Mouse (Mus musculus): Measurements from ENCODE around the gene Myom3. TPM values are rescaled to one million over a fixed set of nuclear protein-coding genes. Genes with fewer than 3 reads are reported as not detected.

Gene Myom3
- polyA plus RNA-seq, 2 experiments, result 5.0 to 12.7 TPM

DNA sequence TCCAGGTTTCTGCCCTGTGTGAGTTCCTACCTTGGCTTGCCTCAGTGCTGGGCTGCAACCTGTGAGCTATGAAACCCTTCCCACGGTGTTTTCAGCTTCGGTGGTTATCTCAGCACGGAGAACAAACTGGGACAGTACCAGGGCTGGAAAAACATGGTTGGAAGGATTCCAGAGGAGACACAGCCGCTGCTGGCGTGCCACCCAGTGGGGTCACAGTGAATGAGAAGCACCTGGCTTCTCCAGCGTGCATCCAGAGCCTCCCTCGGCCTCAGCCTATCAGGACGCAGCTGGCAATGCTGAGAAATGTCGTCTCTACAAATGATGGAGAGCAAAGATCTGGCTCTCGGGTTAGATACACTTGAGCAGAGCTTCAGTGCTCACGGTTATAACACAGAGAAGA, 33.1 kb upstream of the Myom3 start:
- H3K4me3 ChIP-seq (replicated peaks; ENCODE audit: low read length), result no peak overlapping the region
- H3K27me3 ChIP-seq (ENCODE audit: control insufficient read depth, insufficient read depth, low read length), result no peaks in the 10 kb centered on the region
- H3K36me3 ChIP-seq (ENCODE audit: control insufficient read depth, insufficient read depth, low read length), result no peaks in the 10 kb centered on the region
- DNase-seq (ENCODE audit: low spot score) (no peak), ATAC-seq (ENCODE audit: low FRiP score, low read depth) (no peak)
- H3K4me1 ChIP-seq (ENCODE audit: control insufficient read depth, insufficient read depth, low read length), result 0 out of 2 replicates have a peak, but pooled peaks cover 2% of the 10 kb centered on the region
- 70% methylated on average over 11 of the region's 11 CpGs for WGBS
- no peak for TF ChIP-seq POLR2A (IDR thresholded peaks at IDR 0.05; ENCODE audit: borderline replicate concordance, extremely low read depth, insufficient read depth, insufficient read length)
- H3K27ac ChIP-seq (replicated peaks; ENCODE audit: low read depth, low read length), result no peak overlapping the region
- H3K4me2 ChIP-seq (replicated peaks; ENCODE audit: low read depth, low read length, severe bottlenecking), result no peak overlapping the region
- no peak overlapping the region for H3K9ac ChIP-seq (ENCODE audit: low read depth, low read length, severe bottlenecking)
- 0 out of 2 replicates have a peak, but pooled peaks cover 5% of the 10 kb centered on the region for H3K9me3 ChIP-seq (ENCODE audit: control insufficient read depth, low read length)

DNA sequence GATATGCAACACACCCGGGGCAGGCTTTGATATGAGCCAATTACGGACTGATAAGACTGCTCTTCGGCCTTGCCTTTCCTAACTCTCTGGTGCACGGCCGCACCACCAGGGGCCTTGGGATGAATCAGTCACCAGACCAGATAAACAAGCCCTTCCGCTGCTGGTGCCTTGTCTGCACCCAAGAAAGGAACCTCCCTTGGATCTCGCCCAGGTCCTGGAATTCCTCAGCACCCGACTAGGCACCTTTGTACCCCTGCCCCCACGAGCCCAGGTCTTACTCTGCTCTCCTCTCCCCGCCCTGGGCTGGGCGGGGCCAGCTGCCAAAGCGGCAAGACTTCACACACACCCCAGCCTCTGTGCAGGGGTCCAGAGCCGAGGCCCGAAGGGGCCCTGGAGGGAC, 31.7 kb upstream of the Myom3 start, which contains the start of gene Il22ra1:
Gene Il22ra1, plus strand, starts transcription at position 356 of the 400 bp plus-strand sequence.
- Histone ChIP-seq H3K4me3 (replicated peaks; ENCODE audit: low read length) (no peak within 1 kb of the TSS), H3K4me1 (ENCODE audit: control insufficient read depth, insufficient read depth, low read length) (0 out of 2 replicates have a peak, but pooled peaks cover 2% of the 10 kb centered on the region), H3K9ac (ENCODE audit: low read depth, low read length, severe bottlenecking) (peak within 1 kb of the TSS; percentile 6; the same call in 1 of the 2 replicates), H3K27me3 (ENCODE audit: control insufficient read depth, insufficient read depth, low read length) (no peaks in the 10 kb centered on the region), H3K9me3 (ENCODE audit: control insufficient read depth, low read length) (0 out of 2 replicates have a peak, but pooled peaks cover 3% of the 10 kb centered on the region), H3K27ac (replicated peaks; ENCODE audit: low read depth, low read length) (no peak within 1 kb of the TSS), H3K4me2 (replicated peaks; ENCODE audit: low read depth, low read length, severe bottlenecking) (peak within 1 kb of the TSS; percentile 7; the same call in 1 of the 2 replicates), H3K36me3 (ENCODE audit: control insufficient read depth, insufficient read depth, low read length) (no peaks in the 10 kb centered on the region)
- 45% methylated on average over 12 of the region's 14 CpGs for WGBS
- ATAC-seq (ENCODE audit: low FRiP score, low read depth), result no peak
- peak; percentile 13 for DNase-seq (ENCODE audit: low spot score)
- no peak for TF ChIP-seq POLR2A (IDR thresholded peaks at IDR 0.05; ENCODE audit: borderline replicate concordance, extremely low read depth, insufficient read depth, insufficient read length)

DNA sequence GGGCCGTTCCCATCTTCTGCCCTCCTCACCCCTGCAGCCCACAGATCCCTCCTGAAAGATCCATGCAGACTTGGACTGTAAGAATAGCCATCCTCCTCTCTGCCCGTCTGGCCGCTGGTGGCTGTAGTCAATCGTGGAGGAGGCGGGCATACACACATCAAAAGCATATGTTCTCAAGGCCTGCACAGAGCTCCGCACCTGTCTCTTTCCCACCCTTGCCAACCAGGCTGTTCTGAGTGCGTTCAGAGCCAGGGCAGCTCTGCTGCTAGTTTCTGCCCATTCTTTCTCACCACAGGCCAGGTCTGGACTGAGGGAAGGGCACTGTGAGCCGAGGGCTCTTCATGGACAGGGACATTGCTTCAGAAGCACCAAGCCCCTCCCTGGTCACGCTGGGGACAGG, 29.3 kb upstream of the Myom3 start:
- no peak for DNase-seq (ENCODE audit: low spot score)
- H3K4me1 ChIP-seq (ENCODE audit: control insufficient read depth, insufficient read depth, low read length), result 0 out of 2 replicates have a peak, but pooled peaks cover 2% of the 10 kb centered on the region
- ATAC-seq (ENCODE audit: low FRiP score, low read depth), result no peak
- no peak overlapping the region for H3K9ac ChIP-seq (ENCODE audit: low read depth, low read length, severe bottlenecking)
- no peak overlapping the region for H3K27ac ChIP-seq (replicated peaks; ENCODE audit: low read depth, low read length)
- no peaks in the 10 kb centered on the region for H3K27me3 ChIP-seq (ENCODE audit: control insufficient read depth, insufficient read depth, low read length)
- TF ChIP-seq POLR2A (IDR thresholded peaks at IDR 0.05; ENCODE audit: borderline replicate concordance, extremely low read depth, insufficient read depth, insufficient read length), result no peak
- no peak overlapping the region for H3K4me3 ChIP-seq (replicated peaks; ENCODE audit: low read length)
- WGBS, result 53% methylated on average over 9 of the region's 9 CpGs
- no peaks in the 10 kb centered on the region for H3K36me3 ChIP-seq (ENCODE audit: control insufficient read depth, insufficient read depth, low read length)
- no peak overlapping the region for H3K4me2 ChIP-seq (replicated peaks; ENCODE audit: low read depth, low read length, severe bottlenecking)
- H3K9me3 ChIP-seq (ENCODE audit: control insufficient read depth, low read length), result no peaks in the 10 kb centered on the region

DNA sequence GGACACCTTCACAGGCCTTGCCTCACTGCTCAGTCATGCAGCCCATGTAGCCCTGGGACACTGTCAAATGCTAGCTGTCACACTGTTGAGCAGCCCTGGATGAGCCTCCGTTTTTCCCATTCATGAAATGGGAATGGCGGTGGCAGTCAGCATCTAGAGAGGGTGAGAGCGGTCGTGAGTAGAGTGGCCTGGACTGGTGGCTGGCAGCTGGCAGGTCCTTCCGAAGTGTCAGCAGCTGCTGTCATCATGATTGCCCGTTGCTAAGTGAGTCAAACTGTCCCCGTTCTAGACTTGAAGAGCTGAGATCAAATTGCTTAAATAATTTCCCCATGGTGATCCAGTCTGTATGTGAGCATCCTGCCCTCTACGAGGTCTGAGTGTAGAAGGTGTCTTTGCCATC, 28.6 kb upstream of the Myom3 start:
- H3K27me3 ChIP-seq (ENCODE audit: control insufficient read depth, insufficient read depth, low read length), result no peaks in the 10 kb centered on the region

GRCm38 (mm10) chr4:135733901-135734300, 25.6 kb upstream of the Myom3 start:
- 93% methylated on average over 14 of the region's 14 CpGs for WGBS
- H3K9ac ChIP-seq (ENCODE audit: low read depth, low read length, severe bottlenecking), result no peak overlapping the region
- TF ChIP-seq POLR2A (IDR thresholded peaks at IDR 0.05; ENCODE audit: borderline replicate concordance, extremely low read depth, insufficient read depth, insufficient read length), result no peak
- H3K36me3 ChIP-seq (ENCODE audit: control insufficient read depth, insufficient read depth, low read length), result no peaks in the 10 kb centered on the region
- no peak overlapping the region for H3K27ac ChIP-seq (replicated peaks; ENCODE audit: low read depth, low read length)
- H3K9me3 ChIP-seq (ENCODE audit: control insufficient read depth, low read length), result no peaks in the 10 kb centered on the region
- DNase-seq (ENCODE audit: low spot score), result no peak
- no peak overlapping the region for H3K4me3 ChIP-seq (replicated peaks; ENCODE audit: low read length)
- ATAC-seq (ENCODE audit: low FRiP score, low read depth), result no peak
- no peaks in the 10 kb centered on the region for H3K27me3 ChIP-seq (ENCODE audit: control insufficient read depth, insufficient read depth, low read length)
- no peak overlapping the region for H3K4me2 ChIP-seq (replicated peaks; ENCODE audit: low read depth, low read length, severe bottlenecking)
- 0 out of 2 replicates have a peak, but pooled peaks cover 3% of the 10 kb centered on the region for H3K4me1 ChIP-seq (ENCODE audit: control insufficient read depth, insufficient read depth, low read length)

More for the DNA sequence above, 28.6 kb upstream of the Myom3 start:
- Histone ChIP-seq H3K36me3 (ENCODE audit: control insufficient read depth, insufficient read depth, low read length) (no peaks in the 10 kb centered on the region), H3K9me3 (ENCODE audit: control insufficient read depth, low read length) (no peaks in the 10 kb centered on the region), H3K27ac (replicated peaks; ENCODE audit: low read depth, low read length) (no peak overlapping the region), H3K9ac (ENCODE audit: low read depth, low read length, severe bottlenecking) (no peak overlapping the region), H3K4me2 (replicated peaks; ENCODE audit: low read depth, low read length, severe bottlenecking) (no peak overlapping the region), H3K4me1 (ENCODE audit: control insufficient read depth, insufficient read depth, low read length) (0 out of 2 replicates have a peak, but pooled peaks cover 2% of the 10 kb centered on the region), H3K4me3 (replicated peaks; ENCODE audit: low read length) (no peak overlapping the region)
- DNase-seq (ENCODE audit: low spot score), result no peak
- TF ChIP-seq POLR2A (IDR thresholded peaks at IDR 0.05; ENCODE audit: borderline replicate concordance, extremely low read depth, insufficient read depth, insufficient read length), result no peak
- ATAC-seq (ENCODE audit: low FRiP score, low read depth), result 0 out of 2 replicates have a peak, but pooled peaks have one; percentile 23
- 78% methylated on average over 8 of the region's 8 CpGs for WGBS
